Mouse (Mus musculus) neural tube, embryonic 14.5 days (tissue): ENCODE measurements at regions not wholly inside any gene's neighbourhood (a gene's known extent, or its start where the extent isn't known, plus 50 kb on each side); places are given as distances from the start of the nearest gene placed in this dataset.
A peak's percentile ranks its signal among the peaks of the same experiment; 100 is the strongest.

Source experiments
- ATAC-seq: fragments of 200-750 bp; cut with Nextera tagmentation; 2 replicates; pipeline ENCODE4 v1.8.0; 2017; ENCODE audit warnings: low read depth, mild to moderate bottlenecking, moderate TSS enrichment, moderate library complexity
- H3K27ac ChIP-seq: fragments of 300-500 bp; sonication (generic); 2 replicates; pipeline ENCODE4 v1.5.1; 2014; ENCODE audit warnings: low read depth, mild to moderate bottlenecking, control low read depth, low read length, moderate library complexity, mixed read lengths
- H3K27me3 ChIP-seq: fragments of 300-500 bp; sonication (generic); 2 replicates; pipeline ENCODE4 v1.6.1; 2014; ENCODE audit warnings: low read length; ENCODE audit not compliant: control insufficient read depth, insufficient read depth
- H3K36me3 ChIP-seq: fragments of 300-500 bp; sonication (generic); 2 replicates; pipeline ENCODE4 v1.6.1; 2014; ENCODE audit warnings: low read length, mixed read lengths; ENCODE audit not compliant: control insufficient read depth, insufficient read depth
- H3K4me1 ChIP-seq: fragments of 300-500 bp; sonication (generic); 2 replicates; pipeline ENCODE4 v1.6.1; 2014; ENCODE audit warnings: low read length; ENCODE audit not compliant: control insufficient read depth, insufficient read depth
- H3K4me2 ChIP-seq: fragments of 300-500 bp; sonication (generic); 2 replicates; pipeline ENCODE4 v1.6.1; 2014; ENCODE audit warnings: mild to moderate bottlenecking, low read depth, low read length, control low read depth
- H3K4me3 ChIP-seq: fragments of 300-500 bp; sonication (generic); 2 replicates; pipeline ENCODE4 v1.5.1; 2014; ENCODE audit warnings: low read depth, low read length, control low read depth, mixed read lengths
- H3K9ac ChIP-seq: fragments of 300-500 bp; sonication (generic); replicated peaks from 2 replicates; pipeline ENCODE4 v1.6.1; 2014; ENCODE audit warnings: low read depth, mild to moderate bottlenecking, control low read depth, low read length, mixed read lengths
- H3K9me3 ChIP-seq: fragments of 300-500 bp; sonication (generic); 2 replicates; pipeline ENCODE4 v1.6.1; 2016; ENCODE audit warnings: low read length; ENCODE audit not compliant: control insufficient read depth
- WGBS: fragments of 180-500 bp; shearing (Covaris S2); extraction: QIAGEN DNeasy Blood & Tissue Kit; methylation state at CpG from one replicate; pipeline ENCODE4 v1.1.7; 2014; 5-methylcytosine and 5-hydroxymethylcytosine counted together

DNA sequence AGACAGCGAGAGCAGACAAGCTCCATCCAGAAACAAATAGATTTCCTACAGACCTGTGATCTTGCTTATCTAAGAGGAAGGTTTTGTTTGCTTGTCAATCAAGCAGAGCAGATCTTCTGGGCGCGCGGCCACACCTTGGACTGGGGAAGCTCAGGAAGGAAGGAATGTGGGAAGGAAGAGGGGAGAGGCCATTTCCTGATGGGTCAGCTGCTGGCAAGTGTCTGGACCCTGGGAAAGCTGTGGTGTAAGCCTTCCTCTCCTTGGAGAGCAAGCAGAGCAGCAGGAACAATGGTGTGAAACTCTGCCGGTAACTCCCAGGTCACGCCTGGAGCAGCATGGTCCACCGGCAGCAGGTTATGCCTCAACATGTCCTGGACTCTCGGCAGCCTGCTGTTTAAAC, 287.7 kb upstream of the Actbl2 start:
- H3K27ac ChIP-seq, result no peak overlapping the region
- no peak overlapping the region for H3K4me3 ChIP-seq
- no peaks in the 10 kb centered on the region for H3K9me3 ChIP-seq
- WGBS, result 64% methylated on average over 8 of the region's 8 CpGs
- no peaks in the 10 kb centered on the region for H3K36me3 ChIP-seq
- no peaks in the 10 kb centered on the region for H3K4me1 ChIP-seq
- no peak overlapping the region for H3K9ac ChIP-seq
- no peaks in the 10 kb centered on the region for H3K27me3 ChIP-seq
- no peak overlapping the region for H3K4me2 ChIP-seq
- no peak; the same call in 1 of the 2 replicates for ATAC-seq

DNA sequence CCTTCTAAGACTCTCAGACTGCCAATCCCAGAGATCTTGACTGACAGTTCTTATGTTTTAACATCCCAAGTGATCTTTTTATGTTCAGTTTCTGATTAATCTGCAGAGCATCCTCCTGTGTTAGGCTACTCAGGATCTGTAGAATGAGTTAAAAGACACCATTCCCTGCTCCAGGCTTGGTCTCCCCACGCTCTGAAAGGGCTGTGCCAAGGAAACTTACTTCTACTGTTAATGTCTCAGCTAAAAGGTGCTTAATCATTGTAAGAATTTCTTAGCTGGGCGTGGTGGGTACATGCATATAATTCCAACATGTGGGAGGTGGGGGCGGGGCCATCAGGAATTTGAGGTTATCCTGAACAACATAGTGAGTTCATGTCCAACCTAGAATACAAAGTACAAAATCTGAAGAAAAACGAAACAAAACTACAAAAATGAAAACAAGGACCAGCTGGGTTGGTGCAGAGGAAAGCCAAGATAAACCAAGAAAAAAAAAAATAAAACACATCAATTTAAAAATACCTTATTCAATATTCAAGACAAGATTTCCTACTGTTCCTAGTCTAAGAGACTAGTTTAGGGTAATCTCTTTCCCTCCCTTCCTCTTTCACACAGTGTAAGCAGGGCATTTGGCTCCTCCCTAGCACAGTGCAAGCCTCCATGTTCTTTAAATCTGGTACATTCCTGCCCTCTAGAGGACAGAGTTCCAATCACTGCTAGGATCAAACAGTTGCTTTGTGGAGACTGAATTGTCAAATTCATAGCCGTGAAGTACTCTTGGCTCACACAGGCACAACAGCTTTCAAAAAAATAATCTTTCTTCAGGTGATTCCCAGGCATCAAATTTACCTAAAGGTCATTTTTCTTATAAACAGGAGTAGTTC, 286.9 kb upstream of the Actbl2 start:
- Histone ChIP-seq H3K4me1 (no peaks in the 10 kb centered on the region), H3K4me3 (no peak overlapping the region), H3K27me3 (no peaks in the 10 kb centered on the region), H3K4me2 (no peak overlapping the region), H3K9me3 (no peaks in the 10 kb centered on the region), H3K36me3 (no peaks in the 10 kb centered on the region), H3K9ac (no peak overlapping the region), H3K27ac (no peak overlapping the region)
- ATAC-seq, result peak; percentile 99
- WGBS, result 64% methylated on average over 5 of the region's 5 CpGs

DNA sequence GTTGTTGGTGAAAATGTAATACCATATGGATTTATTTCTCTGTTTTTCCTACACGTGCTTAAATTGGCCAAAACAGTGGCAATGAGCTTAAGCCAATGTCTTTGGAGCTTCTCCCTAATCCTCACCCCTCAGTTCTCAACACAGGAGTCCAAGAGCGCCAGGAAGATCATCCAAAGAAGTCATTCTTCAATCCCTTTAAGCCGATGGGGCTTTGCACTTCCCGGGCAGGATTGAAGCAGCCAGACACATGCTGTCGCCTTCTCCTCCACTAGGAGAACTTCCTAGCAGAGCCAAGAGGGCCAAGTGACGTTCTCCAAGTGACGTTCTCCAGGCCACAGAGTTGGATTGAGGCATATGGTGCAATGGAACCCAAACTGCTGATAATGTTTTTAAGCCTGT, 286.3 kb upstream of the Actbl2 start:
- peak; percentile 52; the same call in 1 of the 2 replicates for ATAC-seq
- H3K4me1 ChIP-seq, result no peaks in the 10 kb centered on the region
- no peak overlapping the region for H3K4me2 ChIP-seq
- H3K27me3 ChIP-seq, result no peaks in the 10 kb centered on the region
- no peak overlapping the region for H3K9ac ChIP-seq
- no peak overlapping the region for H3K4me3 ChIP-seq
- H3K27ac ChIP-seq, result no peak overlapping the region
- H3K9me3 ChIP-seq, result no peaks in the 10 kb centered on the region
- H3K36me3 ChIP-seq, result no peaks in the 10 kb centered on the region
- WGBS, result 67% methylated on average over 7 of the region's 7 CpGs

DNA sequence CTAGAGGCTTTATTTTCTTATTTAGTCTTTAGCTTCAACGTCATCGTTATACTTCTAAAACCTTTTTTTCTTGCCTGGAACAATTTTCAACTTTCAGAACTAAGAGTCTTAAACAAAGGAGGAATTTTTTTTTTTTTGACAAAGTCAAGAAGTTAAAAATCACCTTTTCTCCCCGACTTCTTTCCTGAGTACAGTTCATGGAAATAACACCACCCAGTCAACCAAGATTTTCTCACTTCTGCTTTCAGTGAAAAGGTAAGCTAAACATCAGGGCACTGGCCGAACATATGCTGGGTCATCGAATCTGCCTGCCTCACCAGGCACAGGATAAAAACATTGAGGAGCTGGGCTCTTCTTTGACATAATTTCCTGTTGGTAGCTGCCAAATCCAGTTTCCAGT, 277.4 kb upstream of the Actbl2 start:
- no peak overlapping the region for H3K4me2 ChIP-seq
- no peaks in the 10 kb centered on the region for H3K27me3 ChIP-seq
- H3K9me3 ChIP-seq, result no peaks in the 10 kb centered on the region
- 89% methylated on average over 5 of the region's 5 CpGs for WGBS
- H3K4me3 ChIP-seq, result no peak overlapping the region
- no peaks in the 10 kb centered on the region for H3K4me1 ChIP-seq
- H3K27ac ChIP-seq, result no peak overlapping the region
- no peak for ATAC-seq
- H3K36me3 ChIP-seq, result no peaks in the 10 kb centered on the region
- H3K9ac ChIP-seq, result no peak overlapping the region

DNA sequence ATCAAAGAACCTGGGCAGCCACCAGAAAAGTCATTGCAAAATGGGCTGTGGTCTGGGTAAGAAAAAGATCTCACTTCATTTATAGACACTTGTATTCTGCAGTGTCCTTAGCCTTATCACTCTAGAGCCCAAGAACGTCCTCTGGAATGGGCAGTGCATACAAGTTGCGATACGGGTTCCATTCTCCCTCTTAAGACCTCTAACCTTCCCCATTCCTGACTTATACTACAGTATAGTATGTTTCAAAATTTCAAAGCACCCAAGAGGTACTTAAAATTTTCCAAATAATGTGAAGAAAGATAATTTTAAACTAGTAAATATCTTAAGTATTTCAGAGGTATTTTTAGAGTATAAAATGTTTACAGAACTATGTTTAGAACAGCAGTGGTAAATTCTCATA, 276.8 kb upstream of the Actbl2 start:
- Histone ChIP-seq H3K36me3 (no peaks in the 10 kb centered on the region), H3K9ac (no peak overlapping the region), H3K27ac (no peak overlapping the region), H3K4me3 (no peak overlapping the region), H3K27me3 (no peaks in the 10 kb centered on the region), H3K9me3 (no peaks in the 10 kb centered on the region), H3K4me1 (no peaks in the 10 kb centered on the region), H3K4me2 (no peak overlapping the region)
- no peak for ATAC-seq
- WGBS, result 91% methylated on average over 3 of the region's 3 CpGs

DNA sequence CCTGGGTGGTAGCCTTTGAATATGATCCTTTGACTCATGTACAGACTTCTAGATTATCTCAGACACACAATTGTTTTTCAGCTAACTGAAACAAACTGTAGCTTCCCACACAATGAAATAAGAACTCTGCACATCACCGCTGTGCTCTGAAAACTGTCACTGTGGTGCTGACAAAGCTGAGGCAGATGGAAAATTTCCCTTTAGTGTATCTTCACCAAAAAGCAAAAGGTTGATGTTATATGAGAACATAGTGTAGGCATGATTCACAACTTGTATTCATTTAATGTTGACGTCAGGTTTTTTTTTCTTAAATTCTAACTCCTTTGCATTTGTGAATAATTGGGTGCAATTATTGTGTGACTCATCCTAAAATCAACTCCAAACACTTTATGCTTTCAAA, 264.1 kb upstream of the Actbl2 start:
- H3K4me3 ChIP-seq, result no peak overlapping the region
- no peak for ATAC-seq
- no peaks in the 10 kb centered on the region for H3K4me1 ChIP-seq
- H3K27ac ChIP-seq, result no peak overlapping the region
- no peak overlapping the region for H3K9ac ChIP-seq
- no peaks in the 10 kb centered on the region for H3K36me3 ChIP-seq
- WGBS, result 95% methylated on average over 2 of the region's 2 CpGs
- no peaks in the 10 kb centered on the region for H3K27me3 ChIP-seq
- H3K9me3 ChIP-seq, result no peaks in the 10 kb centered on the region
- H3K4me2 ChIP-seq, result no peak overlapping the region

DNA sequence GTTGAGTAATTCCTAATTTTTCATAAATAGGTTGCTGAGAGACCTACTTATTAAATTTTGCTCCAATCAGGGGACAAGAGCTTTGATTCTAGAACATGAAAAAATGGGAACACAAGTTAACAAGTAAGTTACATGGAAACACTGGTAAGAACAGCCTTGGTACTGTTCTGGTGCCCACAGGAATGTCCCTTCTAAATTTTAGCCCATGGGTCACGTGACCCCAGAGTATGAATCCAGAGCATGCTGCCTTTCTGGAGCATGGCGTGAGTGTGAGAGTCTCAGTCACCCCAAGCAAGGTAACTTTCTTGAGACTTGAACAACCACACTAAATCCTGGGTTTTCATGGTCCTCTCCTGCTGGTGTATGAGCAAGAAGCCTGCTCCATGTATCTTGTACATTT, 263.7 kb upstream of the Actbl2 start:
- ATAC-seq, result no peak
- Histone ChIP-seq H3K36me3 (no peaks in the 10 kb centered on the region), H3K4me1 (no peaks in the 10 kb centered on the region), H3K27me3 (no peaks in the 10 kb centered on the region), H3K9ac (no peak overlapping the region), H3K4me3 (no peak overlapping the region), H3K4me2 (no peak overlapping the region), H3K27ac (no peak overlapping the region), H3K9me3 (no peaks in the 10 kb centered on the region)
- 84% methylated on average over 2 of the region's 2 CpGs for WGBS

DNA sequence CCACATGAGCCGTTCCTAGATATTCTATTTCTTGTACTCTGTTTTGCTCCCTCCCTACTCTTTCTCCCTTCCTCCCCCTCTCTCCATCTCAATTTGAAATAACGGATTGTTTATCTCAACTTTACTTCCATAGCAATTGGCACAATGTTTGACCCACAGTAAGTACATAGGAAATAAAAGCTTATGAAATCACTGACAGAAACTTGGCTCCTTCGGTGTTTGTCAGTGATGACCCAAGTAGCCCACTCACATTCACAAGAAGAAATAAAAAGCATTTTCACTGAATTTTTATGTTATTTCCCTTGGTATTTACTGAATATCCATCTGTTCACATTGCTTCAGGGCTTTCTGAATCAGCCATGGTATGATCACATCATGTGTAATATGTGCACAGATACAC, 260.2 kb upstream of the Actbl2 start:
- Histone ChIP-seq H3K4me3 (no peak overlapping the region), H3K9me3 (no peaks in the 10 kb centered on the region), H3K9ac (no peak overlapping the region), H3K27me3 (no peaks in the 10 kb centered on the region), H3K36me3 (no peaks in the 10 kb centered on the region), H3K4me1 (no peaks in the 10 kb centered on the region), H3K4me2 (no peak overlapping the region), H3K27ac (no peak overlapping the region)
- WGBS, result 93% methylated on average over 3 of the region's 3 CpGs
- ATAC-seq, result no peak

DNA sequence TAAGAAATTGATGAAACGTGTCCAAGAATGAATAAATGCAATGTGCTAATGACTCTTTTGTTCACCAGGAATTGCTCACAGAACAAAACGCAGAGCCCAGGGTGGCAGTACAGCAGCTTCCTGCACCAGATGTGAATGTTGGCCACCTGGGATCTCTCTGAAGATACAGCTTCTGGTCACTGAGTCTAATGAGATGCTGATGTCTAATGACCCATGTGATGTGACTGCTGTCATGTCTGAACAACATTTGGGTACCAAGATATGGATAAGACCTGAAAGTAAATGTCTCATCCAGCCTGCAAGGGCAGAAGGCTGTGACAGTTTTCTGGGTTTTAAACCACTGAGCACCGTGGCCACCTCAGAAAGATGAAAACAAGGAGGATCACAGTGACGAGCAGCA, 252.1 kb upstream of the Actbl2 start:
- whole genome bisulfite sequencing, result 57% methylated on average over 4 of the region's 4 CpGs
- Histone ChIP-seq H3K4me1 (no peaks in the 10 kb centered on the region), H3K27me3 (no peaks in the 10 kb centered on the region), H3K36me3 (no peaks in the 10 kb centered on the region), H3K4me2 (no peak overlapping the region), H3K4me3 (no peak overlapping the region), H3K9me3 (no peaks in the 10 kb centered on the region), H3K27ac (no peak overlapping the region), H3K9ac (no peak overlapping the region)
- ATAC-seq, result 0 out of 2 replicates have a peak, but pooled peaks have one; percentile 44
